Mouse (Mus musculus): ENCODE measurements around the gene Ppm1f. TPM values are rescaled to one million over a fixed set of nuclear protein-coding genes. Genes with fewer than 3 reads are reported as not detected.

The Ppm1f gene
- polyA plus RNA-seq, 1 experiment from 2014 or later: 36.2 TPM

DNA sequence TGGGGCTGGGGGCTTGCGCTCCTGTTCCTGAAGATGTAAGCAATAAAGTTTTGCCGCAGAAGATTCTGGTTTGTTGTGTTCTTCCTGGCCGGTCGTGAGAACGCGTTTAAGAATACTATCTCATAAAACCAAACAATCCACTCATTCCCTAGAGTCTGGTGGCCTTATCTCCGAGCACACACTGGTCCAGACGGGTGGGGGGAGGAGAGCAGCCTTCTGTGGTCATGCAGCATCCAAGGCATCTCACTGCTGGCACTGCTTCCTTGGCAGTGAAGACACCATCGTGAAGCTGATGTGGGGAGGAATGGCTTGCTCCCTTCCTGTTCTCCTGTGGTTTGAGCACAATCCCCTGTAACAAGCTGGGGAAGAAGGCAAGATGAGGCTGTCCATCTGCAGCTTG lies 43.3 kb downstream of the Ppm1f start:
- no peaks in the 10 kb centered on the region for H3K27me3 ChIP-seq
- in situ Hi-C loops (cut with MboI; ENCODE audit: low pct_unique_long_range_greater_than_20kb): no loop called here
- DNase-seq (ENCODE audit: low read depth, low spot score) (no peak), ATAC-seq (no peak)
- ChIA-PET POLR2A (no interaction called here), CTCF (no interaction called here)
- TF ChIP-seq CTCF (IDR thresholded peaks at IDR 0.05): no peak

DNA sequence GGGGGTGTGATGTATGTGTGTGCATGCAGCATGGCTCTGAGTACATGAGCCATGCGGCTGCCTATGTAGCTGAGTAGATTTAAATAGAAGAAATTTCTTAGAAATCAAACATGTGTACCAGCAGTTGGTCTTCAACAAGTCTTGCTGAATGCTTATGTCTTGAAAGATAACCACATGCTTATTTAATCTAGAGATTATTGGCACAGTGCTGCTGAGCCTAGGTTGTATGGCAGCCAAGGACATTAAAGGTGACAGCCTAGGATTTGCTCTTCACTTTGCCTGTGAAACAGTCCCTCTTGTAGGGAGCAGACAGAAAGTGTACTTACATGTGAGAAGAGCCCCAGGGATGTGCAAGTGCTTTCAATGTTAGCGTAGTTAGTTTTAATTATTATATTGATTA lies 44.8 kb downstream of the Ppm1f start:
- DNase-seq (ENCODE audit: low read depth, low spot score): no peak
- ATAC-seq: no peak
- TF ChIP-seq CTCF (IDR thresholded peaks at IDR 0.05): no peak

DNA sequence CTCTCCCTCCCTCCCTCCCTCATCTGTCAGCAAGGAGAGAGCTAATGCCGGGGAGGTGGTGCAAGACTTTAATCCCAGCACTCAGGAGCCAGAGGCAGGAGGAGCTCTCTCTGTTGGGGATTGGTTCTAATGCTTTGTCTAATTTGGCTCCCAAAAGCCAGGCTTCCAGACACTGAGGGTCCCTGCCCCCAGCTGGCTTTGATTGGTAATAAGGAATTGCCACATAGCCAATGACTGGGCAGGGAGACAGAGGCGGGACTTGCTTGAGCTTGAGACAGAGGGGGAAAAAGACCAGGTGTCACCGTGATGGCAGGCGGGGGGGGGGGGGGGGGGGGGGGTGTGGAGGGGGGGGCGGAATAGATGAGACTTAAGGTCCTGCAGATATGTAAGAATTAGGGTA lies 62.3 kb downstream of the Ppm1f start:
- H3K27me3 ChIP-seq: peaks cover 31% of the 10 kb centered on the region
- DNase-seq (ENCODE audit: low read depth, low spot score) (no peak), ATAC-seq (no peak)
- in situ Hi-C loops (cut with MboI; ENCODE audit: low pct_unique_long_range_greater_than_20kb): no loop called here
- no peak for TF ChIP-seq CTCF (IDR thresholded peaks at IDR 0.05)
- CTCF ChIA-PET: no interaction called here
- POLR2A ChIA-PET: no interaction called here

More for the DNA sequence above, 44.8 kb downstream of the Ppm1f start:
- CTCF ChIA-PET: interaction anchor here (1.1 kb wide), 1 partner anchor 10 kb away, joined by 3 read pairs; no protein-coding TSS in a partner anchor
- POLR2A ChIA-PET: no interaction called here
- in situ Hi-C loops (cut with MboI; ENCODE audit: low pct_unique_long_range_greater_than_20kb): no loop called here
- H3K27me3 ChIP-seq: peaks cover under 1% of the 10 kb centered on the region

DNA sequence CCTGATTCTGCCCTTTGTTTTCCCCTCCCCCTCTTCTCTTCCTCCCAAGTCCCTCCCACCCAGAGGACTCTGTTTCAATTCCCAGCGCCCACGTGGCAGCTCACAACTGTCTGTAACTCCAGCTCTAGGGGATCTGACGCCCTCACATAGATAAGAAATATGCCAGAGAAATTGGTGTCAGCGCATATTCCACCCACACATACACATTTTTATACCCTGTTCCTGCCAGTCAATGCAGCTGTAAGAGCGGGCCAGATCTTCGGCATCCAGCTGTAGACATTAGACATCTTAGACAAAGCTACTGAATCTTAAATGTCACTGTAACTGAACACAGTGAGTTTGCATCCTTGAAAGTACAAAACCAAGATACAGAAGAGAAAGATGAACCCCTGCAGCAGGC lies 63.6 kb downstream of the Ppm1f start:
- CTCF ChIA-PET: no interaction called here
- no peak for ATAC-seq
- no peak for TF ChIP-seq CTCF (IDR thresholded peaks at IDR 0.05)
- peaks cover 33% of the 10 kb centered on the region for H3K27me3 ChIP-seq
- POLR2A ChIA-PET: no interaction called here
- DNase-seq (ENCODE audit: low read depth, low spot score): no peak
- in situ Hi-C loops (cut with MboI; ENCODE audit: low pct_unique_long_range_greater_than_20kb): no loop called here

DNA sequence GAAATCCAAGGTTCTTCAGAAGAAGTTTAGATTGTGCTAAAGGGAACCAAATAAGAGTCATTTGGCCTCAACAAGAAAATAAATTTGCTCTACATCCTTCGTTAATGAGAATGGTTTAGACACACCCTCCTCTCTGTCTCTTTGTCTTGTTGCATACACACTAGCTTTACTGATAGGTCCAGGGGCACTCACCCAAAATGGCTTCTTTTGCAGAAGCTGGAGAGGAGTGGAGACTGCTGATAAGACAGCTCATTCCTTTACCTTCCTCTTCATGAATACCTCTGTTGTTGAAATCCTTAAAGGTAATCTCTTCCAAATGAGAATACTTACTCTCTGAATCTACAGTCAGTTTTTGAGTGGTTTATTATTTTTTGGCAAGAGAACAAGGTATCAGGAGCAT lies 68.9 kb downstream of the Ppm1f start:
- H3K27me3 ChIP-seq: peaks cover 52% of the 10 kb centered on the region
- ATAC-seq (no peak), DNase-seq (ENCODE audit: low read depth, low spot score) (no peak)
- in situ Hi-C loops (cut with MboI; ENCODE audit: low pct_unique_long_range_greater_than_20kb): no loop called here
- ChIA-PET POLR2A (no interaction called here), CTCF (no interaction called here)
- no peak for TF ChIP-seq CTCF (IDR thresholded peaks at IDR 0.05)

DNA sequence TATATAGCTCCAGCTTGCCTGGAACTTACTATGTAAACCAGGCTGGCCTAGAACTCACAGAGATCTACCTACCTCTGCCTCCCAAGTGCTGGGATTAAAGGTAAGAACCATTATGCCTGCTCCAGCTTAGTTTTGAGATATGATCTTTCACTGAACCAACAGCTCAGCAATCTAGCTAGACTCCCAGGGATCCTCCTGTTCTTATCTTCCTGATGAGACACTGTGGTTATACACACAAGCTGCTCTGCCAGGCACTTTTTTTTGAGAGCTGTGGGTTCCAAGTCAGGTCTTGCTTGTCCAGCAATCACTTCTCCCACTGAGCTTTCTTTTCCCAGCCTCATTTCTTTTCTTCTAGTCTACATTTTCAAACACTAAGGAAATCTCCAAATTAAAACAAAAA lies 70.0 kb downstream of the Ppm1f start:
- ChIA-PET POLR2A (interaction anchor here (0.6 kb wide), 1 partner anchor 615 kb away, joined by 3 read pairs; no protein-coding TSS in a partner anchor), CTCF (interaction anchor here (1.1 kb wide), 1 partner anchor 15 kb away, joined by 3 read pairs; no protein-coding TSS in a partner anchor)
- no peak for DNase-seq (ENCODE audit: low read depth, low spot score)
- peaks cover 49% of the 10 kb centered on the region for H3K27me3 ChIP-seq
- no peak for TF ChIP-seq CTCF (IDR thresholded peaks at IDR 0.05)
- ATAC-seq: no peak
- in situ Hi-C loops (cut with MboI; ENCODE audit: low pct_unique_long_range_greater_than_20kb): no loop called here

Other genes with a start within 250 kb of the Ppm1f start
- gene Olfr19, start 220.1 kb upstream of the Ppm1f start, polyA plus RNA-seq (2021): not detected
- gene Spag6l, start 67.0 kb upstream of the Ppm1f start, polyA plus RNA-seq (2021): 0.08 TPM
- gene Igll1, start 32.5 kb upstream of the Ppm1f start, polyA plus RNA-seq (2021): not detected
- gene Top3b, start 25.7 kb upstream of the Ppm1f start, polyA plus RNA-seq (2021): 83.3 TPM
- 0.56 TPM for gene Vpreb1, start 25.6 kb upstream of the Ppm1f start, polyA plus RNA-seq (2021)
- 142 TPM for gene Mapk1, start 86.9 kb downstream of the Ppm1f start, polyA plus RNA-seq (2021)
- gene Ypel1, start 173.2 kb downstream of the Ppm1f start, polyA plus RNA-seq (2021): 3.8 TPM
- 77.7 TPM for gene Ppil2, start 214.8 kb downstream of the Ppm1f start, polyA plus RNA-seq (2021)
- gene 2610318N02Rik, start 228.7 kb downstream of the Ppm1f start, polyA plus RNA-seq (2021): 2.7 TPM
- 40.8 TPM for gene Sdf2l1, start 235.9 kb downstream of the Ppm1f start, polyA plus RNA-seq (2021)
- gene Ydjc, start 248.2 kb downstream of the Ppm1f start, polyA plus RNA-seq (2021): 9.1 TPM

Measured in Patski (cell line).